Mouse (Mus musculus) cerebellum, adult 18-20 months (tissue): ENCODE data around the gene Cd300lf.

Experiments
- DNase-seq, 2 experiments: peaks; one replicate each; pipeline ENCODE4 v3.0.0; 2021

The Cd300lf gene

GRCm38 (mm10) chr11:115160016-115160797 is 26.4 kb upstream of the Cd300lf start:
- DNase-seq = peak; percentile 78 to 94

GRCm38 (mm10) chr11:115157933-115158719 is 24.3 kb upstream of the Cd300lf start:
- peak in 1 of 2 experiments; percentile 14 for DNase-seq

DNA sequence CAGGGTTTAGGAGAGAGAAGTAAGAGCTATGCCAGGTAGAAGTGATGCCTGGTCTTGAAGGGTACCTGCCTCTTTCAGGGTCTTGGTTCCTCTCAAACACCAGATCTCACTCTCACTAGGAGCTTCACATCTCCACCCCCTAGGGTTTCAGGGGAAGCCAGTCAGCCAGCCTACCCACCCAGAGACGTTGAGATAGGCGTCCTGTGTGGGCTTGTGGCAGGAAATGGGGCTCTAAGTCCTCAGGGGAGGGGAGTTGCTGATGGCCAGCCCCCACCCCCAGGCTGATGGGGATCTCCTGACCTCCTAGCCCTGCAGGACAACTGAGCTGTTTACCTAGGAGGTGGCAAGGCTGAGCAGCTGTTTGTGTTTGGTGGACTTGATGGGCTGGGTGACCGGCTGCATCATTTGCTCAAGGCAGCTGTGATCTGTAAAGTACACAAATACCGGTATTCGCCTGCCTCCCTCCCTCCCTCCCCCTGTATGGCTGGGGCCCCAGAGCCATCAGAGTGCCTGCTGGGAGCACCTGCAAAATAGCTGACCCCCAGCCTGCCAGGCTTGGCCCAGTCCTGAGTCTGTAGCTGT is 21.4 kb upstream of the Cd300lf start:
- DNase-seq = no peak

GRCm38 (mm10) chr11:115153699-115154292 is 20.0 kb upstream of the Cd300lf start:
- peak; percentile 87 to 90 for DNase-seq

- DNase-seq = peak in 1 of 2 experiments; percentile 12
These were observed 19.3 kb upstream of the Cd300lf start for GRCm38 (mm10) chr11:115153088-115153487.

- peak; percentile 80 to 88 for DNase-seq
These were observed 18.1 kb upstream of the Cd300lf start for GRCm38 (mm10) chr11:115151755-115152429.

GRCm38 (mm10) chr11:115150741-115151254 is 17.0 kb upstream of the Cd300lf start:
- DNase-seq = no peak

DNA sequence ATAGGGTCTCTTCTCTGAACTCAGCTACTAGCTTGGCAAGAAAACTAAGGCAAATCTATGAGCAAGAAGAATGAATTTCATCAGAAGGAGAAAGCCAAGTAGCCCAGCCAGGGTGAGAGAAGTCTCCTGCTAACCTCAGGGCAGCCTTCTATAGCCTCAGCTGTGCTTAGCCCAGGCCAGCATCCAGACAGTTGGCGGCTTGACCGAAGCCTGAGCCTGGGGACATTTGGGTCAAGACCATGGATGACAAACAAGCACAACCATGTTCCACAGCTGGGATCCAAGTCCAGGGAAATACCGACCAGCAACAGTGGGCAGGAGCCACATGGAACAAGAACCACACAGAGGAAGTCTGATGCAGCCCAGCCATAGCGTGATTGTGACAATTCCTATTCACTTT is 14.0 kb upstream of the Cd300lf start:
- DNase-seq = no peak

DNA sequence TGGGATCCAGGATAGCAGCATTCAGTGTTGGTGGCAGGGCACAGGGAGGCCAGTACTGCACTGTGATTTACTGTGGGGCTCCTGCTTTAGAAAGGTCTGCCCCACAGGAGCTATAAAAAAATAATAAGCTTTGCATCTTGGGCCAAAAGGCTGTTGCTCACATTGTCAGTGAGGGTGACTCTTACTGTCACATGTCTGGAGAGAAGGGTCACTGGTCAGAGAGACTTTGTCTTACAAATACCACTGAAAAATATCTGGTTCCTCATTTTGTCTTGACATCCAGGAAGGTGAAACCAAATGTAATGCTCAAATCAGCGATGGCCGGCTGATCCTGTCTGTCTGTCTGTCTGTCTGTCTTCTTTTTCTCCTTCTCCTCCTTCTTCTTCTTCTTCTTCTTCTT is 8.2 kb upstream of the Cd300lf start:
- no peak for DNase-seq

GRCm38 (mm10) chr11:115138597-115139262 is 4.9 kb upstream of the Cd300lf start:
- no peak for DNase-seq

GRCm38 (mm10) chr11:115131768-115132381 is 1.9 kb downstream of the Cd300lf start:
- no peak for DNase-seq

GRCm38 (mm10) chr11:115129508-115130126 is 4.2 kb downstream of the Cd300lf start:
- no peak for DNase-seq

- DNase-seq = no peak
These were observed 5.3 kb downstream of the Cd300lf start for GRCm38 (mm10) chr11:115128483-115128882.

- DNase-seq = no peak
These were observed 14.4 kb downstream of the Cd300lf start for GRCm38 (mm10) chr11:115119409-115119808.

DNA sequence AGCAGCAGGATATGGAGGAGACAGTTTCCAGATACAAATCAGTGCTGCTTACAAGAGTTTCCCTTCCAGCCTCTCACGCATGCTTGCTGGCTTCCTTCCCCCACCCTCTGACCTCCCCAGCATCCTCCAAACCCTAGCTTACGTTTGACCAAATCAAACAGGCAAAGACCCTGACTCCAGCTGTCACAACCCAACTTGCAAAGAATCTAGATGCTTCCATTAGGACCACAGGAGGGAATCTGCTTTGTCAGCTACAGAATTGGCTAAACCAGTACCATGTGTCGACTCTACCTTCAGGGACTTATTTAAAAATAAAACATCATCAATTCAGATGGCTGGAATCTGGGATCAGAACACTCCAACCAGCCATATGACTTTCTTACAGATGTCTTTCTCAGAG is 21.6 kb downstream of the Cd300lf start:
- DNase-seq = no peak

DNA sequence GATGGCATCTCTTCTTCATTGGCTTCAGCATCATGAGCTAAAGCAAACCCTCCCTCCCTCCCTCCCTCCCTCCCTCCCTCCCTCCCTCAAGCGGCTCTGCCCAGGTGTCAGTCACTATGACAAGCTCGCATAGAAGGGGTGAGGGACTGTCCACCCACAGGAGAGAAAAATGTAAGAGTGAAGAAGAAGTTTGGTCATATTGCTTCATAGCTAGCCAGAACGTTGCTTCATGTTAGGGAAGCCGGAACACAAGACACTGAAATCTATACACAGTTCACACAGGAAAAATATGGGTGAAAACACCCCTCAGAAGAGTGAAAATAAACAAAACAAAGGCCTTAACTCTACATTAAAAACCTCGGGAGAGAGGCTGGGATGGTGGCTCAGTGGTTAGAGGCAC is 23.5 kb downstream of the Cd300lf start:
- DNase-seq = no peak

DNA sequence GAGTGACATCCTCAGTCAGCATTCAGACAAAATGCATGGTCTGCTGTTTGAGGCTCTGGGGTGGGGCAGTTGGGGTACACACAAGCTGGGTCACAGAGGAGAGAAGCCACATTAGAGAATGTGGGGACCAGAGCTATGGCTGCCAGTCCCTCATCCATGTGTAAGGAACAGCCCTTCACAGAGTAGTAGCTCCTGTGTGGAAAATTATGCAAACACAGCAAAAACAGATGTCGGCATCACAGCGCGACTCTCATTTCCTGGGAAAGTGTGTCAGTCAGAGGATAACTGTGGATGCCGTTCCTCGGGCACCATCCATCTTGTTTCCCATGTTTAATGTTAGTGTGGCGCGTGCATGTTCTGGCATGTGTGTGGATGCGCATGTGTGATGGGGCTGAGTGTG is 25.6 kb downstream of the Cd300lf start:
- no peak for DNase-seq

- no peak for DNase-seq
These were observed 26.3 kb downstream of the Cd300lf start for GRCm38 (mm10) chr11:115107403-115107916.

GRCm38 (mm10) chr11:115106638-115107037 is 27.2 kb downstream of the Cd300lf start:
- DNase-seq = no peak

- DNase-seq = no peak
These were observed 28.8 kb downstream of the Cd300lf start for GRCm38 (mm10) chr11:115104769-115105563.
